Mouse (Mus musculus): ENCODE results near the gene Parva.

- TF ChIP-seq CTCF (IDR thresholded peaks at IDR 0.05; ENCODE audit: borderline replicate concordance, insufficient read depth, low read length): no peak
- no peak for TF ChIP-seq POLR2A (IDR thresholded peaks at IDR 0.05; ENCODE audit: low read depth, low read length)
Measured at GRCm38 (mm10) chr7:112567004-112567403, 139.7 kb downstream of the Parva start.

Measured in embryonic fibroblast, embryonic 13.5 days (primary cell).